Mouse (Mus musculus) forelimb bud, embryonic 11.5 days (tissue): ENCODE measurements at regions not wholly inside any gene's neighbourhood (a gene's known extent, or its start where the extent isn't known, plus 50 kb on each side); places are given as distances from the start of the nearest gene placed in this dataset.

Experiments used
- DNase-seq: peaks from one replicate; pipeline ENCODE4 v3.0.0-alpha.2; 2012; ENCODE audit warnings: low read depth, low spot score

DNA sequence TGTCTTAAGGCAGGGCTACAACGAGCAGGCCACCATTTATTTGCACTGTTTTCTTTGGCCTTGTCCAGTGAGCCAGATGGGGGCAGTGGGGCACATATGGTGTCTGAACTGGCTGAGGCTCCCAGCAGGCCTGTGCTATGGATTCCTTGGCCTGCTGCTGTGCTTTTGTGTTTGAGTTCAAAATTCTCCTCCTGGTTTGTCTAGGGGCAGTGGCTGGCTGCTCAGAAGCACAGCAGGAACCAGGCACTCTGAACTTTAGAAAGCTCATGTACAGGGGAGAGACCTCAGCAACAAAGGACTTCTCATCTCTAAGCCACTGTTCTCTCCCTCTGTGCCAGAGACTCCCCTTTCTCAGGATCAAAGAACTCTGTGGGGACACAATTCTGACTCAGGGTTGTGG is 370.9 kb downstream of the Bckdhb start:
- DNase-seq = no peak

DNA sequence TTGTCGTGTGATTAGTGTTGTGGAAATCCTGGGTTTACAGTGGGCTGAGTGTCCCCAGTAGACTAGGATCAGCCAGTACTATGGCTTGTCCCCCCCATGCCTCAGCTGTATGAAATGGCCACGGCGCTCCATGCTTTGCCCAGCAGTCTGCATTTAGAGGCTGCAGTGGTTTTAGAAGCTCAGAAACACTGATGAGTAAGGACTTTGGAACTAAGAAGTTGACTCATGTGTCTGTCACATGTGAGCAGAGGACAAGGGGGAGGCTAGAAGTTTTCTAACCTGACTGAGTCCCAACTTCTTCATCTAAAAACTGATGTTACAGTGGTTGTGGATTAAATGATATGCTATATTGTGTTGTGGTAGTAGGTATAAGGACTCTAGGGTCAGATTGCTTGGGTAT is 371.5 kb downstream of the Bckdhb start:
- DNase-seq = no peak

DNA sequence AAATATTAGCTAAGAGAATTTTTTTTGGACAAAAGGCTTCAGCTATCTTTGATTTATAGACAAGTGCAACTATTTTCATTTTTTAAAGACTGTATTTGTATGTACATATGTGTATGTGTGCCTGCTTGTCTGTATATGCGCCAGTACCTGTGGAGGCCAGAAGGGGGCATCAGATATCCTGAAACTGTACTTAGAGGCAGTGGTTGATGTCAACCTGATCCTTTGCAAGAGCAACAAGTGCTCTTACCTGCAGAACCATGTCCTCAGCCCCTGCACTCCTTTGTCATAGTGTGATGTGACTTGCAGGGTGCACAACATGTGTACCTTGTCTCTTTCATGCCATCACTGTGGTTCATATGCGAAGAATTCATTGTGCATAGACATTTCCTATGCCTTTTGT is 379.5 kb downstream of the Bckdhb start:
- DNase-seq = no peak

DNA sequence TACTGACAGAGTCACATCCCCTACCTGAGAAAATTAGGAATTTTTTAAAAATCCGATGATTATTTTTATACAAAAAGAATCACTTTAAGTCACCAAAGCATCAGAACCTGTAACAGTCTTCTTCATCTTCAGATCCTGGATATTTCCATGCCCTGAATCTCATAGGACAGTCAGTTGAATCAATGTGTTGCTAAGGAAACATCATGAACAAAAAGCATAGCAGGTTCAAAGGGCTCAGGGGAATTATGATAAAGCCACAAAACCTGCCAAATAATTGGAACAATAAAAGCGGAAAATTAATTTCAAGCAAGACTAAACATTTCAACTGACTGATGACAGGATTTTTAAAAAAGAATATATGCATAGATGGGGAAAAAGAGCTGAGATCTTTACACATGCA is 393.9 kb downstream of the Bckdhb start:
- DNase-seq = no peak

DNA sequence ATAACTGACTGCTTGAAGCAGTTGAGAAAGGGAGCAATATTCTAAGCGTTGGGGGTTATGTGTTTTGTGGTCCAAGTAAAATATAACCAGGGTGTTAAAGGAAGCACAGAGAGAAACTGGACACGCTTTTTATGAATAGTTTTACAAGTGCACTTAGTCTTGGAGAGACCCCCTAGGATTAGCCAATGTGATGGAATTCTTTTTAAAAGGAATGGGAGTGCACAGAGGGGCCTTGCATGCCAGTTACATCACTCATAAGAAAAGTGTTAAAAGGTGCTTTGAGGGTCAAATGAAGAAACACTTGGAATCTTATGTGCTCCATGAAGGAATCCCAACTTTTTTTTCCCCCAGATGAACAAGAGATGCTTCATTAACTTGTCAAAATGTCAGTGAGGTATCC is 394.4 kb downstream of the Bckdhb start:
- DNase-seq = no peak

- DNase-seq = no peak
These were observed 398.2 kb downstream of the Bckdhb start for GRCm38 (mm10) chr9:84323145-84323544.

DNA sequence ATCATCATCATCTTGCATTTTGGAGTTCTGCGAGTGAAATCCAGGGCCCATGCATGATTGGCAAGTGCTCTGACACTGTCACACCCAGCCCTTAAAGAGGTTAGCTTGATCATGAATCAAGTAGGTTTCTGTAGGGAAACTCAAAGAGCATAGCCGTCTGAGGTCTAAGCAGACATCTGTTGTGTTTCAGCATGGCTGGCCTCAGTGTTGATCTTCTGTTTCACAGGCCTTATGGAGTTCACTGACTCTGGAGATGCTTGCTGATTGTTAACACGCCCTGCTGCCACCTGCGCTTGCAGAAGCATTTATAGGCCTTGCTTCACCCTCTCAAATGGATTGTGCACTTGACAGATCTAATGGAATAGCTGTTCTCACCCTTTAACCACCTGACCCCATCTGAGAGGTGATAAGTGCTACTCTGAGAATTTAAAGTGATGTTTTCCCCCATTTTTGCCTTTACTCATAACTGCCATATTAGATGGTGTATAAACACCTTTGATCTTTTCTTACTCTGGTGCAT is 406.2 kb downstream of the Bckdhb start:
- peak; percentile 10 for DNase-seq

GRCm38 (mm10) chr9:84343435-84344095 is 418.6 kb downstream of the Bckdhb start:
- peak; percentile 89 for DNase-seq

DNA sequence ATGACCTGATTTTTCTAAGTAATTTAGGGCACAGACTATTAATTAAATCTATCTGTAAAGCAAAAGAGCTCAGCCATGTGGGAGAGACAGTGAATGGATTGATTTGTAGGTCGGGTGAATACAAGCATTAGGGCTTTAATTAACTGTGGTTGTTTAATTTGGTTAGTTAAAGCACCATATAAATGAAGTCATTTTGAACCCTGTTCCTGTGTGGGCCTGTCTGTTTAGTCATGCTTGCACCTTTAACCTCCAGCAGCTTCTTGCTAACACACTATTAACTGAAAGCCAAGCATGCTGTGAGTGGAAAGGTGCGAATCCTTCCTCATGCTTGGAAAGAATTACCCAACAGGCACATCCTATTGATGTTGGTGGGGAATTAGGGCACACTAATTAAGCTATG is 425.3 kb downstream of the Bckdhb start:
- DNase-seq = no peak

GRCm38 (mm10) chr9:84354409-84354808 is 429.5 kb downstream of the Bckdhb start:
- DNase-seq = no peak

DNA sequence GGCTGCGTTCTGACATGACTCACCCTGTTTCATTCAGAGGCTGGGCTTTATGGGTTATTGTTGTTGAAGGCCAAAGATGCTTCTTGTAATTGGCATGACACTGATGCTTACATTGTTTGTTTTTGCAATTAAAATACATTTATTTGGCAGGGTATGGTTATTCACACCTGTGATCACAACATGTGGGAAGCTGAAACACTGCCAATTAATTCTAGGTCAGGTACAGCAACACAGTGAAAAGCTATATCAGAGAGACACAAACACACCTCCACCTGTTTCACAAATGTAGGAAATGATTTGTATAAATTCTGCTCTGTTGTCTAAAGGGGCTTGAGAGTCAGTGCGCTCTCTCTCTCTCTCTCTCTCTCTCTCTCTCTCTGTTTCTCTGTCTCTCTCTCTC is 431.2 kb downstream of the Bckdhb start:
- no peak for DNase-seq

- no peak for DNase-seq
These were observed 434.9 kb downstream of the Bckdhb start for GRCm38 (mm10) chr9:84359879-84360278.

GRCm38 (mm10) chr9:84360484-84360883 is 435.5 kb downstream of the Bckdhb start:
- DNase-seq = no peak

- DNase-seq = no peak
These were observed 438.5 kb downstream of the Bckdhb start for GRCm38 (mm10) chr9:84363478-84363877.

- DNase-seq = peak; percentile 31
These were observed 444.3 kb downstream of the Bckdhb start for GRCm38 (mm10) chr9:84369200-84369599.

DNA sequence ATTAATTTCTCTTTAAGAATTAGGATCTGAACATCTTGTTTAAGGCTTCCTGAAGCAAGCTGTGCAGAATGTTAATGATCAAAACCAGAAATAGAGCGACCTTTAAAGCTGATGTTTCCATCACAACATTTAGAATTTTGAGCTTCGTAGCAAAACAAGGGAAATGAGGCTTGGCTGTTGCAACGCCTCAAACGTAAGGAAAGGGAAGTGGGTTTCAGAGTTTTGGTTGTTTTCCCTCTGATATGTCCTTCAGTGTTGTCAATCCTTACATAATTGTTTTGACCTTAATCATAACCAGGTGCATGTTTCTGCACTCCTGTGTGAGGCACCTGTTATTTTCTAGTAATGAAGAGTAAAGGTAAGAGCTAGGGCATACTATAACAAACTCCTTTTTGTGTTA is 445.3 kb downstream of the Bckdhb start:
- DNase-seq = no peak

- no peak for DNase-seq
These were observed 450.8 kb downstream of the Bckdhb start for GRCm38 (mm10) chr9:84375746-84376145.

DNA sequence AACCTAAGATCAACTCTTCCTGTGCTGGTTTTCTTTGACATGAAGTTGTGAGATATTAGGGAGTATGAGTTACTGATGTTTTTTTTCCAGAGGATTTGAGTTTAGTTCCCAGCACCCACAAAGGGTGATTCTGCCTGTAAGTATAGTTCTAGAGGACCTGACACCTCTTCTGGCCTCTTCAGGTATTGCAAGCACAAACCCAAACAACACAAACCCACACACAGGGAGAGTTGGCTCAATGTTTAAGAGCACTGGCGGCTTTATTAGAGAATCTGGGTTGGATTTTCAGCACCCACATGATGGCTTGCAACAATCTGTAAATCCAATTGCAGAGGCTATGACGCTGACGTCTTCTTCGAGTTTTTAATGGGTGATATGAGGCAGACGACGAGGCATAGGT is 451.7 kb downstream of the Bckdhb start:
- no peak for DNase-seq

DNA sequence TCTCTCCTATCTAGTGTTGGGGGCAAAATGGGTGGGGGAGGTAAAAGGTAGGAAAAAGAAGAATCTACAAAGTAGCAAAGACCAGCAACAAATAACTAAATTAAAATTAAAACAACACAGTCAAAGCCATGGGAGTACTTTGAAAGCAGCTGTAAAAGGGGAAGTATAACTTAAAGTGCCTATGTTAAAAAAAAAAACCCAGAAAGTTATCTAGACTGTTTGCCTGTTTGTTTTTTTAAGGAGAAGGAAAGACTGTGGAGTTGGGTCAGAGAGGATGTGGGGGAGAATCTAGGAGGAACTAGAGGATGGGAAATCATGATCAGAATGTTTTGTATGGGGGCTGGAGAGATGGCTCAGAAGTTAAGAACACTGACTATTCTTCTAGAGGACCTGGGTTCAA is 457.0 kb downstream of the Bckdhb start:
- DNase-seq = no peak

GRCm38 (mm10) chr9:84389831-84390230 is 464.9 kb downstream of the Bckdhb start:
- DNase-seq = no peak

DNA sequence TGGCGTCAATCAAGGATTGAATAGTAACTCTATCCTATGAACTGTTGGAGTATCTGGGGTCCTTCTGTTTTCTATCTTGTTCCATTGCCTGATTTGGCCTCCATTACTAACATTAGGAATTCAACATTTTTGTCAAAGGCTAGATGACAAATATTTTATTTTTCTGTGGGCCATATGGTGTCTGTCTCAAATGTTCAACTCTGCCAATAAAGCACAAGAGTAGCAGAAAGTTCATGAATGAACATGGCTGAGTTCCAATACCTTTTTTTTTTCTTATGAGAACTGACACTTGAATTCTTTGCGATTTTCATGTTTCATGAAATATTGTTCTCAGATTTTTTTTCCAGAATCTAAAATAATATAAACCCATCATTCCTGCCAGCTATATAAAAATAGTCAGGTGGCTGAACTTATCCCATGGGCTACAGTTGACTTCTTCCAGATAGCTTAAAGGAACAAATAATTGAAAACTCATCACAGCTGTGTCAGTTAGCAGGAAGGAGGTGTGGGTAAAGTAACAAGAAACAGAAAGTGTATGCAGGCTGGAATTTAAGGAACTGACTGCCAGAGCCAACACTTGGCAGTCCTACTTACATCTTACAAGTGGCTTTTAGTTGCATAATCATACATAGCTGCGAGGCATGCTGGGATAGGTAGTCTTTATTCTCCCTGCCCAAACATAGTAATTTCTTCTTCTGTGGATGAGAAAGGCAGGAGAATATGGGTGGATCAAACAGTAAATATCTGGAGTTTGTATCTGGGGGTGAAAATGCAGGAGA is 469.8 kb downstream of the Bckdhb start:
- no peak for DNase-seq

GRCm38 (mm10) chr9:84399481-84399880 is 474.5 kb downstream of the Bckdhb start:
- DNase-seq = no peak
